Mouse (Mus musculus) bone marrow macrophage, adult 2 months (primary cell): ENCODE results near the gene Eif6. TPM values are rescaled to one million over a fixed set of nuclear protein-coding genes. Genes with fewer than 3 reads are reported as not detected.

Experiments used
- H3K27ac ChIP-seq: 2 replicates; pipeline ENCODE4 v1.5.1; 2012; ENCODE audit warnings: low read depth, low read length; ENCODE audit not compliant: insufficient read depth
- H3K4me1 ChIP-seq: 2 replicates; pipeline ENCODE4 v1.6.1; 2012; ENCODE audit warnings: low read length; ENCODE audit not compliant: control insufficient read depth, insufficient read depth
- H3K4me3 ChIP-seq: 2 replicates; pipeline ENCODE4 v1.5.1; 2012; ENCODE audit warnings: mild to moderate bottlenecking, low read length, moderate library complexity; ENCODE audit not compliant: insufficient read depth
- CTCF ChIP-seq: IDR thresholded peaks from 2 replicates; pipeline ENCODE4 v1.5.1; 2012; ENCODE audit warnings: low read depth, mild to moderate bottlenecking, low read length, moderate library complexity
- POLR2A ChIP-seq: IDR thresholded peaks from 2 replicates; pipeline ENCODE4 v1.6.1; 2012; ENCODE audit warnings: mild to moderate bottlenecking, low read depth, low read length, borderline replicate concordance
- polyA plus RNA-seq: library from polyadenylated mRNA; stranded (reverse); fragments of >200 nt; gene quantifications from 2 replicates; pipeline ENCODE4 v1.2.4, GENCODE M21; 2012; ENCODE audit not compliant: missing spikeins, insufficient read depth, insufficient read length

Eif6 gene
- polyA plus RNA-seq, 1 experiment = 89.5 TPM

GRCm38 (mm10) chr2:155774927-155775684, 51.6 kb downstream of the Eif6 start, which contains the start of gene Mmp24:
Gene Mmp24 (plus strand): TSS chr2:155775342.
- no peak for TF ChIP-seq POLR2A
- no peak for TF ChIP-seq CTCF
- Histone ChIP-seq H3K27ac (no peak within 1 kb of the TSS), H3K4me3 (peak within 1 kb of the TSS; percentile 57), H3K4me1 (no peaks in the 10 kb centered on the region)

GRCm38 (mm10) chr2:155774261-155774926, 52.3 kb downstream of the Eif6 start:
- 0 out of 2 replicates have a peak overlapping the region, but pooled peaks have one; percentile 24 for H3K4me3 ChIP-seq
- H3K27ac ChIP-seq = no peak overlapping the region
- TF ChIP-seq CTCF (no peak), POLR2A (no peak)
- H3K4me1 ChIP-seq = no peaks in the 10 kb centered on the region

- no peak overlapping the region for H3K4me3 ChIP-seq
- H3K4me1 ChIP-seq = no peaks in the 10 kb centered on the region
- TF ChIP-seq CTCF (no peak), POLR2A (no peak)
Measured at GRCm38 (mm10) chr2:155773664-155774063, 53.1 kb downstream of the Eif6 start.

More at GRCm38 (mm10) chr2:155773664-155774063, 53.1 kb downstream of the Eif6 start:
- H3K27ac ChIP-seq = no peak overlapping the region

Other genes starting within 250 kb of the Eif6 start
- 10.5 and 12.9 TPM in 2 replicates for gene Gss, start 234.1 kb downstream of the Eif6 start, polyA plus RNA-seq
- gene Myh7b, start 215.7 kb downstream of the Eif6 start, polyA plus RNA-seq = not detected in 2 replicates
- gene Trpc4ap, start 134.5 kb downstream of the Eif6 start, polyA plus RNA-seq = 93.1 and 108 TPM in 2 replicates
- gene Edem2, start 97.5 kb downstream of the Eif6 start, polyA plus RNA-seq = 44.3 and 46.4 TPM in 2 replicates
- gene Gm17581, start 91.1 kb downstream of the Eif6 start, polyA plus RNA-seq = not detected in 2 replicates
- 3.7 and 3.9 TPM in 2 replicates for gene Procr, start 75.8 kb downstream of the Eif6 start, polyA plus RNA-seq
- not detected in 2 replicates for gene Mmp24, start 51.6 kb downstream of the Eif6 start, polyA plus RNA-seq
- gene BC029722, start 7.5 kb downstream of the Eif6 start, polyA plus RNA-seq = 44.7 and 46.1 TPM in 2 replicates
- not detected in 2 replicates for gene Fam83c, start 7.9 kb upstream of the Eif6 start, polyA plus RNA-seq
- gene Uqcc1, start 103.4 kb upstream of the Eif6 start, polyA plus RNA-seq = 16.1 and 19.0 TPM in 2 replicates
- gene Gm15557, start 113.8 kb upstream of the Eif6 start, polyA plus RNA-seq = not detected in 2 replicates
- not detected in 2 replicates for gene Gdf5, start 118.4 kb upstream of the Eif6 start, polyA plus RNA-seq
- 47.2 and 49.6 TPM in 2 replicates for gene Cep250, start 129.5 kb upstream of the Eif6 start, polyA plus RNA-seq
- 2.4 and 2.5 TPM in 2 replicates for gene 6430550D23Rik, start 181.1 kb upstream of the Eif6 start, polyA plus RNA-seq
- 177 and 190 TPM in 2 replicates for gene Ergic3, start 181.1 kb upstream of the Eif6 start, polyA plus RNA-seq
- gene Fer1l4, start 226.0 kb upstream of the Eif6 start, polyA plus RNA-seq = not detected in 2 replicates
- 0.32 TPM in 1 of 2 replicates, not detected in the other for gene Spag4, start 238.2 kb upstream of the Eif6 start, polyA plus RNA-seq